Mouse (Mus musculus) kidney, postnatal 0 days (tissue): ENCODE data around the gene Naa35. TPM values are rescaled to one million over a fixed set of nuclear protein-coding genes. Genes with fewer than 3 reads are reported as not detected.
A peak's percentile ranks its signal among the peaks of the same experiment; 100 is the strongest.

ENCODE experiments used
- ATAC-seq: fragments of 200-750 bp; cut with Nextera tagmentation; replicated peaks from 2 replicates; pipeline ENCODE4 v1.8.0; 2017; ENCODE audit warnings: low read depth, moderate number of reproducible peaks, moderate TSS enrichment, moderate library complexity; ENCODE audit not compliant: low FRiP score
- DNase-seq: peaks from one replicate; pipeline ENCODE4 v3.0.0-alpha.2; 2016; ENCODE audit warnings: low spot score
- H3K27ac ChIP-seq: fragments of 300-500 bp; sonication (generic); 2 replicates; pipeline ENCODE4 v1.5.1; 2014; ENCODE audit warnings: mild to moderate bottlenecking
- H3K27me3 ChIP-seq: fragments of 300-500 bp; sonication (generic); 2 replicates; pipeline ENCODE4 v1.6.1; 2014; ENCODE audit warnings: low read length, mixed read lengths; ENCODE audit not compliant: insufficient read depth
- H3K36me3 ChIP-seq: fragments of 300-500 bp; sonication (generic); 2 replicates; pipeline ENCODE4 v1.6.1; 2014; ENCODE audit warnings: low read length, mixed read lengths; ENCODE audit not compliant: insufficient read depth
- H3K4me1 ChIP-seq: fragments of 300-500 bp; sonication (generic); replicated peaks from 2 replicates; pipeline ENCODE4 v1.6.1; 2014; ENCODE audit warnings: antibody characterized with exemption, low read length, mixed read lengths; ENCODE audit not compliant: insufficient read depth
- H3K4me2 ChIP-seq: fragments of 300-500 bp; sonication (generic); 2 replicates; pipeline ENCODE4 v1.6.1; 2014; ENCODE audit warnings: mild to moderate bottlenecking, low read length, moderate library complexity, mixed read lengths
- H3K4me3 ChIP-seq: fragments of 300-500 bp; sonication (generic); replicated peaks from 2 replicates; pipeline ENCODE4 v1.5.1; 2014; ENCODE audit warnings: low read depth, low read length
- H3K9ac ChIP-seq: fragments of 300-500 bp; sonication (generic); 2 replicates; pipeline ENCODE4 v1.6.1; 2014; ENCODE audit warnings: low read depth, low read length
- H3K9me3 ChIP-seq: fragments of 300-500 bp; sonication (generic); replicated peaks from 2 replicates; pipeline ENCODE4 v1.6.1; 2016; ENCODE audit warnings: low read length, inconsistent platforms, mixed read lengths
- CTCF ChIP-seq: IDR thresholded peaks from 2 replicates; pipeline ENCODE4 v1.5.1; 2016; ENCODE audit warnings: antibody characterized with exemption, low read depth, mild to moderate bottlenecking, moderate library complexity
- WGBS: fragments of 180-500 bp; shearing (Covaris S2); extraction: QIAGEN DNeasy Blood & Tissue Kit; methylation state at CpG from one replicate; pipeline ENCODE4 v1.1.7; 2014; 5-methylcytosine and 5-hydroxymethylcytosine counted together
- polyA plus RNA-seq: library from polyadenylated mRNA; unstranded; fragments of >200 nt; fragmentation: Nextera tagmentation; extraction: Ambion mirVana; gene quantifications from 2 replicates; pipeline ENCODE4 v1.2.1, GENCODE M21; 2015

Gene Naa35
- polyA plus RNA-seq, 1 experiment from 2014 or later, result 91.9 TPM

DNA sequence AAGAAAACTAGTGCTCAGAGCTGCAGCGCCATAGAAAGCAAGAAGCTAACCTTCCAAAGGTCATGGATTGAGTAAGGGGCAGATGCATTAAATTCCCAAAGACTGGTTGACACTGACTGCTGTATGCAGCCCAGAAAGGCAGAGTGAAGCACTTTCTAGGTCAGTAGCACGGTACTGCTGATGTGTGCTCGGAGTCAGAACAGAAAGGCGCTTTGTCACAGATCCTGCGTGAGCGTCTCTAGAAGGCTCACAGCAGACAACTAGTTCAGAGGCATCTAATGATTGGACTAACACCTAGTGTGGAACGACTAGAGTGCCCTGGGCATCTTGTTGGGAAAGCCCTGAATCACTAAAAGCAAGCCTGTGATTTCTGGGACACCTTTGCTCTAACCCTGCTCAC lies 52.7 kb downstream of the Naa35 start:
- DNase-seq, result no peak
- Histone ChIP-seq H3K4me1 (no peaks in the 10 kb centered on the region), H3K4me2 (no peak overlapping the region), H3K36me3 (peaks cover 23% of the 10 kb centered on the region), H3K9ac (no peak overlapping the region), H3K4me3 (no peak overlapping the region), H3K27me3 (no peaks in the 10 kb centered on the region), H3K27ac (no peak overlapping the region), H3K9me3 (no peaks in the 10 kb centered on the region)
- no peak for ATAC-seq
- WGBS, result 86% methylated on average over 7 of the region's 7 CpGs
- TF ChIP-seq CTCF, result no peak

DNA sequence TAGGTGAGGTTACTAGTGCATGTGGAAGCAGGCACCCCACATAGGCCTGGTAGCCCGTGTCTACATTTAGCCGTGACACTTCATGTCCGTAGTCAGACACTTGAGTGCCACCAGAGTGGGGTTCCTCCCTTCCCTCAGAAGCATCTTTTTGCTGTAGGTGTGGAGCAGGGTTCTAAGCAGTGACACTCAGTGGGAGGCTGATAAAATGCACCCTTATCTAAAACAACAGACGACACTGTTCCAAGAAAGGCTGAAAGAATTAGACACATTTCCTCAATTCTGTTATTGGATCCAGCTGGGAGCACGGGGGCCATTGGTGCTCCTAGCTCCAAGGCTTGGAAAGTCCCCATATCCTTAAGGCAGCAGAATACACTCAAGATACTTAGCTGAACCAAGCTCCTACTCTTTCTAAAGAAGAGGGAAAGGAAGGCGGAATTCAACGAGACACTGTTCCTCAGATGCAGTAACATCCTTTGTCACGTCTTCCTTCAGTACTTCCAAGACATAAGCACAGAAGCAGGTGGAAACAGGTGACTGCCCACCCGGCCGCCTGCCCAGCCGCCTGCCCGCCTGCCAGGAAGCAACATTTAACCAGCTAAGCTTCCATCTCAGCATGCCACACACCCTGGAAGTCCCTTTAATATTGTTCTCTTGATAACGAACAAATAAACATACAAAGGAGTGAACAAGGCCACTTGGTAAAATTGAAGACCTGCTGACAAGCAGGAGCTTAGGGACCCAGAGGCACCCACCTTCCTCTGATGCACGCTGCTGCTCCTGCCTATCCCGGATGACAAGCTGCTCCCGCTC lies 54.5 kb downstream of the Naa35 start:
- Histone ChIP-seq H3K4me2 (no peak overlapping the region), H3K4me3 (no peak overlapping the region), H3K9ac (no peak overlapping the region), H3K9me3 (no peaks in the 10 kb centered on the region), H3K27ac (no peak overlapping the region), H3K4me1 (no peaks in the 10 kb centered on the region), H3K36me3 (0 out of 2 replicates have a peak, but pooled peaks cover 14% of the 10 kb centered on the region), H3K27me3 (no peaks in the 10 kb centered on the region)
- TF ChIP-seq CTCF, result no peak
- ATAC-seq, result no peak
- WGBS, result 86% methylated on average over 16 of the region's 16 CpGs
- no peak for DNase-seq

DNA sequence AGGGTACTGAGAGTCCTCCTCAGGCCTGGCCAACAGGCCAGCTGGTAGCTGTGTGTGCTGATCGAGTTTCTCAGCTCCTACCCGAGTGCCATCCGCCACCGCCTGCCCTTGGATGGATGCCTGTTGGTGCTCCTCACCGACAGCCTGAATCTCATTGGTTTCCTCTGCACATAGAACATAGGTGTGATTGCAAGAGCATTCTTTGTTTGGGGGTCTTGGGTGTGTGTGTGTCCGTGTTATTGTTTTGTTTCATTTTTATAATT lies 55.0 kb downstream of the Naa35 start:
- Histone ChIP-seq H3K36me3 (0 out of 2 replicates have a peak, but pooled peaks cover 14% of the 10 kb centered on the region), H3K4me1 (no peaks in the 10 kb centered on the region), H3K9me3 (no peaks in the 10 kb centered on the region), H3K4me3 (no peak overlapping the region), H3K27me3 (no peaks in the 10 kb centered on the region), H3K27ac (no peak overlapping the region), H3K9ac (no peak overlapping the region), H3K4me2 (no peak overlapping the region)
- ATAC-seq, result no peak
- no peak for DNase-seq
- 74% methylated on average over 6 of the region's 6 CpGs for WGBS
- TF ChIP-seq CTCF, result no peak

DNA sequence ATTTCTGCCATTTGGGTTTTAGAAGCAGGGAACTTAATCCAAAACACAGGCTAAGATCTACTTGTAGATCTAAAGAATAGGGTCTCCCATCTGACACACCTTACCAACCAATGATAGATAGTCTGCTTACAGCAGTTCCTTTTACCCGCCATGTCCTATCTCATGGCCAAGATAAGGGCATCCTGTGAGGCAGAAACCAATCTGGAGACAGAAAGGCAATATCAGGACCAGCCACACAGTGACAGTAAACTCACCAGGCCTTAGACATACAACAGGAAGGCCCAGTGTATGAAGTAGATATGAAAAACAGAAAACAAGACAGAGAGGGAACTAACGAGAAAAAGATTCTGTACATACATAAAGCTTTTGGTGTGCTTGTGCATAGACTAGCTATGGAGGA lies 57.8 kb downstream of the Naa35 start:
- no peaks in the 10 kb centered on the region for H3K9me3 ChIP-seq
- no peak overlapping the region for H3K27ac ChIP-seq
- ATAC-seq, result no peak
- no peaks in the 10 kb centered on the region for H3K27me3 ChIP-seq
- H3K4me3 ChIP-seq, result no peak overlapping the region
- WGBS, result 89% methylated on average over 2 of the region's 2 CpGs
- peaks cover 4% of the 10 kb centered on the region; the same call in 1 of the 2 replicates for H3K4me1 ChIP-seq
- DNase-seq, result no peak
- H3K4me2 ChIP-seq, result no peak overlapping the region
- no peak for TF ChIP-seq CTCF
- H3K9ac ChIP-seq, result no peak overlapping the region
- no peaks in the 10 kb centered on the region for H3K36me3 ChIP-seq

DNA sequence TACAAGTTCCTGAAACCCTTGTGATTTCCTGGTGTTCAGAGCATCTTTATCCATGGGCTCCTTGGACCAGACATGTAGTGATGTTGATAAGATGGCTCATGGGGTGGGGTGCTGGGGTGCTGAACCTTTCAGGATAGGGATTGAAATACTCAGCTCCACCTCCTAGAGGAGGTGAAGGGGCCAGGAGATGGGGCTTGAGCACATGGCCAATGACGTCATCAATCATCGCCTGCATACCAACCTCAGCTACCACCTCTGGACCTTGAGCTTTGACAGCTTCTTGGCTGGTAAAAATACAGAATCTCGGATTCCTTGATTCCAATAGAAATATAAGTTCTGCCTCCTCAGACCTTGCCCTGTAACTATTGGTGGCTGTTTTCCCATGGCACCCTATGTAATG lies 60.4 kb downstream of the Naa35 start:
- no peak for DNase-seq
- Histone ChIP-seq H3K27ac (no peak overlapping the region), H3K4me1 (peaks cover 4% of the 10 kb centered on the region; the same call in 1 of the 2 replicates), H3K9me3 (no peaks in the 10 kb centered on the region), H3K27me3 (no peaks in the 10 kb centered on the region), H3K4me2 (no peak overlapping the region), H3K36me3 (no peaks in the 10 kb centered on the region), H3K9ac (no peak overlapping the region), H3K4me3 (no peak overlapping the region)
- ATAC-seq, result no peak
- no peak for TF ChIP-seq CTCF
- WGBS, result 82% methylated on average over 3 of the region's 3 CpGs

DNA sequence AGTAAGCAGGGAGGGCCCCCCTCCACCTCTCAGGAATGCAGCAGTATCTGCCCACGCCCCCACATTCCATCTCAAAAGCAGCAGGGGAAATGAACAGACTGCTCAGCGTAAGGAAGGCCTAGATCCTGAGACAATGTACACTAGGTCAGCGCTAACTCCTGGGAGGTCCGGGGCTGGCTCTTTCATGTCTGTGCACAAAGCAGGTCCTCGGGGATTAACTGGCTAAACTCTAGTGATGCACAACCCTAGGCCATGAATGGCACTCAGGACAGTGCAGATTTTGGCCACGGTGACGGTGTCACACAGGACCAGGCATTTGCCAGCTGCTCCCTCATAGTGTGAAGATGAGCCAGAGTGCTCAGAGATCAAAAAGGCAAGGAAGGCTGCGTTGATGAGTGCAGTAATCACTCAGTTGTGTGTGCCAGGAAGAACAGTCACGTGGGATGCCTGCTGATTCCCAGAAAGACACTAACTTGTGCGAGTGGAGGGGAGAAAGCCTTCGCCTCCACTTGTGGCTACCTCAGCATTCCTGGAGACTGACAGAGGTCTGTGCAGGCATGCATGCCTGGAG lies 61.7 kb downstream of the Naa35 start:
- 34% methylated on average over 11 of the region's 11 CpGs for WGBS
- ATAC-seq (peak; percentile 52; the same call in 1 of the 2 replicates), DNase-seq (peak; percentile 66)
- TF ChIP-seq CTCF, result no peak
- Histone ChIP-seq H3K36me3 (no peaks in the 10 kb centered on the region), H3K4me2 (no peak overlapping the region), H3K27ac (peak overlapping the region; percentile 50), H3K4me1 (peaks cover 4% of the 10 kb centered on the region; the same call in 1 of the 2 replicates), H3K4me3 (no peak overlapping the region), H3K27me3 (no peaks in the 10 kb centered on the region), H3K9me3 (no peaks in the 10 kb centered on the region), H3K9ac (no peak overlapping the region)
